Mouse (Mus musculus): ENCODE results near the gene Rhox3a2.
"Not testable (repeated sequence)": the region's sequence is repeated elsewhere in the genome, so short reads cannot be mapped to it uniquely, and the experiment has no call there.

Rhox3a2 gene

GRCm38 (mm10) chrX:37379728-37380127 is at the start of gene Rhox3a2:
TSS of gene Rhox3a2 (plus strand) at chrX:37380028.
- DNase-seq (ENCODE audit: low spot score), result not testable (repeated sequence)

- DNase-seq (ENCODE audit: low spot score), result not testable (repeated sequence)
Measured at GRCm38 (mm10) chrX:37390548-37390947, 10.7 kb downstream of the Rhox3a2 start, which contains the start of gene Rhox4a2. TSS of gene Rhox4a2 (plus strand) at chrX:37390848.

GRCm38 (mm10) chrX:37411767-37412166 is 31.9 kb downstream of the Rhox3a2 start, which contains the start of gene Rhox2b:
TSS of gene Rhox2b (plus strand) at chrX:37412067.
- DNase-seq (ENCODE audit: low spot score), result not testable (repeated sequence)

- not testable (repeated sequence) for DNase-seq (ENCODE audit: low spot score)
Measured at GRCm38 (mm10) chrX:37432194-37432593, 52.4 kb downstream of the Rhox3a2 start, which contains the start of gene Rhox4b. TSS of gene Rhox4b (plus strand) at chrX:37432494.
